Mouse (Mus musculus): Measurements from ENCODE around the gene Dgcr6. TPM values are rescaled to one million over a fixed set of nuclear protein-coding genes. Genes with fewer than 3 reads are reported as not detected.

The Dgcr6 gene
- polyA plus RNA-seq, 1 experiment from 2014 or later, result 179 TPM

- ATAC-seq, result no peak
- no peaks in the 10 kb centered on the region for H3K4me1 ChIP-seq (replicated peaks)
Observed at GRCm38 (mm10) chr16:18096348-18096747, 43.7 kb downstream of the Dgcr6 start.

GRCm38 (mm10) chr16:18102816-18103215 is 50.2 kb downstream of the Dgcr6 start:
- Histone ChIP-seq H3K9me3 (no peaks in the 10 kb centered on the region), H3K36me3 (no peaks in the 10 kb centered on the region), H3K4me1 (replicated peaks) (no peaks in the 10 kb centered on the region), H3K9ac (replicated peaks) (no peak overlapping the region), H3K27ac (no peak overlapping the region), H3K27me3 (0 out of 2 replicates have a peak, but pooled peaks cover 4% of the 10 kb centered on the region), H3K4me3 (replicated peaks) (no peak overlapping the region), H3K4me2 (replicated peaks) (no peak overlapping the region)
- 82% methylated on average over 4 of the region's 4 CpGs for WGBS
- no peak for ATAC-seq

More at GRCm38 (mm10) chr16:18096348-18096747, 43.7 kb downstream of the Dgcr6 start:
- Histone ChIP-seq H3K36me3 (no peaks in the 10 kb centered on the region), H3K4me3 (replicated peaks) (no peak overlapping the region), H3K27ac (no peak overlapping the region), H3K9me3 (no peaks in the 10 kb centered on the region; the same call in 1 of the 2 replicates), H3K4me2 (replicated peaks) (no peak overlapping the region), H3K9ac (replicated peaks) (no peak overlapping the region), H3K27me3 (0 out of 2 replicates have a peak, but pooled peaks cover 4% of the 10 kb centered on the region)
- 68% methylated on average over 5 of the region's 5 CpGs for WGBS

- Histone ChIP-seq H3K4me3 (replicated peaks) (no peak overlapping the region), H3K9me3 (no peaks in the 10 kb centered on the region), H3K36me3 (no peaks in the 10 kb centered on the region), H3K27me3 (0 out of 2 replicates have a peak, but pooled peaks cover 4% of the 10 kb centered on the region), H3K9ac (replicated peaks) (no peak overlapping the region), H3K4me1 (replicated peaks) (no peaks in the 10 kb centered on the region), H3K27ac (no peak overlapping the region), H3K4me2 (replicated peaks) (no peak overlapping the region)
- ATAC-seq, result no peak
- 92% methylated on average over 1 of the region's 1 CpGs for WGBS
Observed at GRCm38 (mm10) chr16:18103366-18103765, 50.7 kb downstream of the Dgcr6 start.

- 32% methylated on average over 6 of the region's 6 CpGs for WGBS
- H3K9me3 ChIP-seq, result no peaks in the 10 kb centered on the region
Observed at GRCm38 (mm10) chr16:18103808-18104207, 51.1 kb downstream of the Dgcr6 start.

GRCm38 (mm10) chr16:18108221-18108966 is 55.7 kb downstream of the Dgcr6 start:
- Histone ChIP-seq H3K27me3 (no peaks in the 10 kb centered on the region), H3K9ac (replicated peaks) (no peak overlapping the region), H3K27ac (no peak overlapping the region), H3K4me1 (replicated peaks) (0 out of 2 replicates have a peak, but pooled peaks cover 3% of the 10 kb centered on the region), H3K9me3 (no peaks in the 10 kb centered on the region), H3K36me3 (no peaks in the 10 kb centered on the region), H3K4me2 (replicated peaks) (no peak overlapping the region), H3K4me3 (replicated peaks) (no peak overlapping the region)
- WGBS, result 61% methylated on average over 5 of the region's 5 CpGs
- ATAC-seq, result peak; percentile 80

More at GRCm38 (mm10) chr16:18103808-18104207, 51.1 kb downstream of the Dgcr6 start:
- H3K27me3 ChIP-seq, result 0 out of 2 replicates have a peak, but pooled peaks cover 4% of the 10 kb centered on the region
- no peaks in the 10 kb centered on the region for H3K36me3 ChIP-seq
- no peak overlapping the region for H3K4me2 ChIP-seq (replicated peaks)
- no peak overlapping the region for H3K4me3 ChIP-seq (replicated peaks)
- no peak overlapping the region for H3K27ac ChIP-seq
- no peak for ATAC-seq
- H3K9ac ChIP-seq (replicated peaks), result no peak overlapping the region
- no peaks in the 10 kb centered on the region for H3K4me1 ChIP-seq (replicated peaks)

- 92% methylated on average over 7 of the region's 7 CpGs for WGBS
- Histone ChIP-seq H3K4me3 (replicated peaks) (no peak overlapping the region), H3K9ac (replicated peaks) (no peak overlapping the region), H3K9me3 (no peaks in the 10 kb centered on the region), H3K4me1 (replicated peaks) (peaks cover 8% of the 10 kb centered on the region; the same call in 1 of the 2 replicates), H3K36me3 (no peaks in the 10 kb centered on the region), H3K27me3 (no peaks in the 10 kb centered on the region), H3K4me2 (replicated peaks) (no peak overlapping the region), H3K27ac (no peak overlapping the region)
- ATAC-seq, result no peak
Observed at GRCm38 (mm10) chr16:18111042-18111441, 58.4 kb downstream of the Dgcr6 start.

- no peak overlapping the region for H3K4me3 ChIP-seq (replicated peaks)
- no peaks in the 10 kb centered on the region for H3K27me3 ChIP-seq
- WGBS, result 76% methylated on average over 4 of the region's 4 CpGs
- no peaks in the 10 kb centered on the region for H3K9me3 ChIP-seq
- ATAC-seq, result no peak
- H3K27ac ChIP-seq, result no peak overlapping the region
- H3K4me1 ChIP-seq (replicated peaks), result peaks cover 16% of the 10 kb centered on the region
- H3K9ac ChIP-seq (replicated peaks), result no peak overlapping the region
- H3K4me2 ChIP-seq (replicated peaks), result no peak overlapping the region
- H3K36me3 ChIP-seq, result no peaks in the 10 kb centered on the region
Observed at GRCm38 (mm10) chr16:18116467-18116866, 63.8 kb downstream of the Dgcr6 start.

- H3K9ac ChIP-seq (replicated peaks), result no peak overlapping the region
- WGBS, result 88% methylated on average over 3 of the region's 3 CpGs
Observed at GRCm38 (mm10) chr16:18118285-18118684, 65.6 kb downstream of the Dgcr6 start.

GRCm38 (mm10) chr16:18119031-18119730 is 66.5 kb downstream of the Dgcr6 start:
- Histone ChIP-seq H3K27ac (peak overlapping the region; percentile 51; the same call in 1 of the 2 replicates), H3K9me3 (no peaks in the 10 kb centered on the region), H3K4me1 (replicated peaks) (peaks cover 14% of the 10 kb centered on the region), H3K36me3 (no peaks in the 10 kb centered on the region), H3K4me3 (replicated peaks) (no peak overlapping the region), H3K27me3 (0 out of 2 replicates have a peak, but pooled peaks cover 3% of the 10 kb centered on the region), H3K4me2 (replicated peaks) (no peak overlapping the region), H3K9ac (replicated peaks) (no peak overlapping the region; the same call in 1 of the 2 replicates)
- WGBS, result 16% methylated on average over 8 of the region's 8 CpGs
- ATAC-seq, result peak; percentile 84

More at GRCm38 (mm10) chr16:18118285-18118684, 65.6 kb downstream of the Dgcr6 start:
- H3K36me3 ChIP-seq, result no peaks in the 10 kb centered on the region
- H3K27ac ChIP-seq, result no peak overlapping the region
- no peaks in the 10 kb centered on the region for H3K9me3 ChIP-seq
- ATAC-seq, result no peak
- no peak overlapping the region for H3K4me2 ChIP-seq (replicated peaks)
- peaks cover 14% of the 10 kb centered on the region for H3K4me1 ChIP-seq (replicated peaks)
- H3K27me3 ChIP-seq, result no peaks in the 10 kb centered on the region
- H3K4me3 ChIP-seq (replicated peaks), result no peak overlapping the region

Other genes starting within 250 kb of the Dgcr6 start
- 0.54 and 0.70 TPM in 2 replicates for gene B830017H08Rik, start 219.7 kb upstream of the Dgcr6 start, polyA plus RNA-seq (2015; fragmentation: Nextera tagmentation; extraction: Ambion mirVana)
- 5.3 and 5.5 TPM in 2 replicates for gene Car15, start 214.5 kb upstream of the Dgcr6 start, polyA plus RNA-seq (2015; fragmentation: Nextera tagmentation; extraction: Ambion mirVana)
- 0.71 and 0.98 TPM in 2 replicates for gene Gm20518, start 161.2 kb upstream of the Dgcr6 start, polyA plus RNA-seq (2015; fragmentation: Nextera tagmentation; extraction: Ambion mirVana)
- gene Tssk1, start 158.6 kb upstream of the Dgcr6 start, polyA plus RNA-seq (2015; fragmentation: Nextera tagmentation; extraction: Ambion mirVana), result 0.07 TPM in 1 of 2 replicates, not detected in the other
- gene Dgcr2, start 154.3 kb upstream of the Dgcr6 start, polyA plus RNA-seq (2015; fragmentation: Nextera tagmentation; extraction: Ambion mirVana), result 97.9 and 103 TPM in 2 replicates
- gene Tssk2, start 154.2 kb upstream of the Dgcr6 start, polyA plus RNA-seq (2015; fragmentation: Nextera tagmentation; extraction: Ambion mirVana), result 0.14 and 0.19 TPM in 2 replicates
- 56.1 and 56.6 TPM in 2 replicates for gene Ess2, start 141.5 kb upstream of the Dgcr6 start, polyA plus RNA-seq (2015; fragmentation: Nextera tagmentation; extraction: Ambion mirVana)
- 0.40 and 1.5 TPM in 2 replicates for gene Gsc2, start 137.8 kb upstream of the Dgcr6 start, polyA plus RNA-seq (2015; fragmentation: Nextera tagmentation; extraction: Ambion mirVana)
- 146 and 148 TPM in 2 replicates for gene Slc25a1, start 124.6 kb upstream of the Dgcr6 start, polyA plus RNA-seq (2015; fragmentation: Nextera tagmentation; extraction: Ambion mirVana)
- not detected in 2 replicates for gene Vpreb2, start 72.4 kb upstream of the Dgcr6 start, polyA plus RNA-seq (2015; fragmentation: Nextera tagmentation; extraction: Ambion mirVana)
- gene Prodh, start 37.3 kb downstream of the Dgcr6 start, polyA plus RNA-seq (2015; fragmentation: Nextera tagmentation; extraction: Ambion mirVana), result 4.9 and 5.2 TPM in 2 replicates
- gene Rtn4r, start 74.8 kb downstream of the Dgcr6 start, polyA plus RNA-seq (2015; fragmentation: Nextera tagmentation; extraction: Ambion mirVana), result 10.4 and 13.4 TPM in 2 replicates
- gene Ccdc188, start 165.0 kb downstream of the Dgcr6 start, polyA plus RNA-seq (2015; fragmentation: Nextera tagmentation; extraction: Ambion mirVana), result 0.09 TPM in 1 of 2 replicates, not detected in the other
- 10.1 and 11.9 TPM in 2 replicates for gene Zdhhc8, start 182.3 kb downstream of the Dgcr6 start, polyA plus RNA-seq (2015; fragmentation: Nextera tagmentation; extraction: Ambion mirVana)
- gene Trmt2a, start 195.8 kb downstream of the Dgcr6 start, polyA plus RNA-seq (2015; fragmentation: Nextera tagmentation; extraction: Ambion mirVana), result 100 and 115 TPM in 2 replicates
- gene Ranbp1, start 195.9 kb downstream of the Dgcr6 start, polyA plus RNA-seq (2015; fragmentation: Nextera tagmentation; extraction: Ambion mirVana), result 519 and 564 TPM in 2 replicates
- gene Gm49776, start 205.5 kb downstream of the Dgcr6 start, polyA plus RNA-seq (2015; fragmentation: Nextera tagmentation; extraction: Ambion mirVana), result not detected in 2 replicates
- 36.3 and 39.7 TPM in 2 replicates for gene Dgcr8, start 236.4 kb downstream of the Dgcr6 start, polyA plus RNA-seq (2015; fragmentation: Nextera tagmentation; extraction: Ambion mirVana)